Mouse (Mus musculus) intestine, embryonic 16.5 days (tissue): Measurements from ENCODE around the gene H2-Q4. TPM values are rescaled to one million over a fixed set of nuclear protein-coding genes. Genes with fewer than 3 reads are reported as not detected.
"Not testable (repeated sequence)": the region's sequence is repeated elsewhere in the genome, so short reads cannot be mapped to it uniquely, and the experiment has no call there.

Experiments used
- ATAC-seq: fragments of 200-750 bp; cut with Nextera tagmentation; 2 replicates; pipeline ENCODE4 v1.8.0; 2017; ENCODE audit warnings: moderate TSS enrichment, moderate library complexity
- H3K27ac ChIP-seq: fragments of 300-500 bp; sonication (generic); 2 replicates; pipeline ENCODE4 v1.5.1; 2014; ENCODE audit warnings: mild to moderate bottlenecking, low read length
- H3K27me3 ChIP-seq: fragments of 300-500 bp; sonication (generic); replicated peaks from 2 replicates; pipeline ENCODE4 v1.6.1; 2014; ENCODE audit warnings: low read length, control low read depth, mixed read lengths; ENCODE audit not compliant: control insufficient read depth, insufficient read depth
- H3K36me3 ChIP-seq: fragments of 300-500 bp; sonication (generic); 2 replicates; pipeline ENCODE4 v1.6.1; 2014; ENCODE audit warnings: low read length, control low read depth; ENCODE audit not compliant: control insufficient read depth, insufficient read depth
- H3K4me1 ChIP-seq: fragments of 300-500 bp; sonication (generic); 2 replicates; pipeline ENCODE4 v1.6.1; 2014; ENCODE audit warnings: low read length, control low read depth, mixed read lengths; ENCODE audit not compliant: control insufficient read depth, insufficient read depth
- H3K4me2 ChIP-seq: fragments of 300-500 bp; sonication (generic); 2 replicates; pipeline ENCODE4 v1.6.1; 2014; ENCODE audit warnings: low read depth, low read length, control low read depth
- H3K4me3 ChIP-seq: fragments of 300-500 bp; sonication (generic); 2 replicates; pipeline ENCODE4 v1.5.1; 2014; ENCODE audit warnings: mild to moderate bottlenecking, low read length
- H3K9ac ChIP-seq: fragments of 300-500 bp; sonication (generic); 2 replicates; pipeline ENCODE4 v1.6.1; 2014; ENCODE audit warnings: low read depth, low read length
- H3K9me3 ChIP-seq: fragments of 300-500 bp; sonication (generic); 2 replicates; pipeline ENCODE4 v1.6.1; 2016; ENCODE audit warnings: low read length, control low read depth; ENCODE audit not compliant: control insufficient read depth
- WGBS: fragments of 180-500 bp; shearing (Covaris S2); extraction: QIAGEN DNeasy Blood & Tissue Kit; methylation state at CpG from one replicate; pipeline ENCODE4 v1.1.7; 2014; 5-methylcytosine and 5-hydroxymethylcytosine counted together
- polyA plus RNA-seq: library from polyadenylated mRNA; unstranded; fragments of >200 nt; fragmentation: Nextera tagmentation; extraction: Ambion mirVana; gene quantifications from 2 replicates; pipeline ENCODE4 v1.2.1, GENCODE M21; 2015

H2-Q4 gene
- polyA plus RNA-seq = 4.8 and 5.1 TPM in 2 replicates

DNA sequence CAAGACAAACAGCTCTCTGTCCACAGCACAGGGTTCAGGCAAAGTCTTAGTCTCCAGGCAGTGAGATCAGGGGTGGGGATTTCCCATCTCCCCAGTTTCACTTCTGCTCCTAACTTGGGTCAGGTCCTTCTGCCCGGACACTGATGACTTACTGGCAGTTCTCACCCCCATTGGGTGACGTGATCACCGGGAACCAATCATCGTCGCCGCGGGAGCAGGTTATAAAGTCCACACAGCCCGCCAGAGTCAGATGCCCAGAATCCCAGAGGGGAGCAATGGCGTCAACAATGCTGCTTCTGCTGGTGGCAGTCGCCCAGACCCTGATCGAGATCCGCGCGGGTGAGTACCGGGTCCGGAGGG lies at the start of gene H2-Q4:
H2-Q4 (plus strand) TSS at position 249 of the 360 bp plus-strand sequence.
- 0 out of 2 replicates have a peak, but pooled peaks cover 3% of the 10 kb centered on the region for H3K4me1 ChIP-seq
- WGBS = under 1% methylated on average over 14 of the region's 16 CpGs
- H3K4me2 ChIP-seq = peak within 1 kb of the TSS; percentile 98
- H3K9ac ChIP-seq = peak within 1 kb of the TSS; percentile 78
- H3K4me3 ChIP-seq = peak within 1 kb of the TSS; percentile 76
- no peak within 1 kb of the TSS for H3K27ac ChIP-seq
- H3K36me3 ChIP-seq = no peaks in the 10 kb centered on the region
- no peaks in the 10 kb centered on the region; the same call in 1 of the 2 replicates for H3K9me3 ChIP-seq
- H3K27me3 ChIP-seq = no peaks in the 10 kb centered on the region
- ATAC-seq = peak; percentile 98

DNA sequence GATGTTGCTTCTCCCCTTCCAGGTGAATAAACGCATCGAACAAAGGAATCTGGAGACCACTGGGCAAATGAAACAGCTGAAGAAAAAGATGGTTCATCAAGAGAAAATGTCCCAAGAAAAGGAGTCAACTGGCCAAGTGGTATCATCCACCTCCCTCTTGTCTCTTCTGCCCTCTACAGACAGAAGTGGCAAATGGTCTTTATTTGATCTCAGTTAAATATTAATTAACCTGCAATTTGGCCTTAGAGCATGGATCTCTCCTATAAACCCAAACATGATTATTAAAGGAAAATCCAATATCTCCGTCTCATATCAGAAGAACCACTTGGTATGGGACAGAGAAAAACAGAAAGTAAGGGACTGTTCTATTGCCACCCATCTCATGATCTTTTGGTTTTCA lies 49.7 kb upstream of the H2-Q4 start:
- H3K9ac ChIP-seq, H3K9me3 ChIP-seq, H3K27me3 ChIP-seq, ATAC-seq, H3K36me3 ChIP-seq, H3K4me1 ChIP-seq, H3K4me2 ChIP-seq, H3K4me3 ChIP-seq, H3K27ac ChIP-seq: not testable (repeated sequence)
- WGBS = 44% methylated on average over 3 of the region's 3 CpGs

DNA sequence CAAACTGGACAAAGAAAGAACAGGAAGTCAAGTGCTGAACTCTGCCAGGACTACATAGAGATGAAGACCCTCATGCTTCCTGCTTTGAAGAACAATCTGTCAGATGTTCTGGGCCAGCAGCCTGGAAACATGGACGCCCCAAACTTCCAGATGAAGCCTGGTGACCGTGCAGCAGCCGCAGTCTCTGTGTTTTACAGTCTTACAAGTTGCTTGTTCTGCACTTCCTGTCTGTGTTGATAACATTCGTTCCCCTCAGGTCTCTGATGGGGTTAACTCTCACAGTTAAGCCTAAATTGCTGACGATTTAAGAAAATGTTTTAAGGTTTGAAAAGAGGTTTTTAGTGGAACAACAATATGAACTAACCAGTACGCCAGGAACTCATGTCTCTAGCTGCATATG lies 47.9 kb upstream of the H2-Q4 start:
- H3K4me2 ChIP-seq, H3K9me3 ChIP-seq, H3K9ac ChIP-seq, H3K4me1 ChIP-seq, ATAC-seq, H3K27me3 ChIP-seq, H3K4me3 ChIP-seq, H3K27ac ChIP-seq, H3K36me3 ChIP-seq: not testable (repeated sequence)
- WGBS = 61% methylated on average over 6 of the region's 6 CpGs

DNA sequence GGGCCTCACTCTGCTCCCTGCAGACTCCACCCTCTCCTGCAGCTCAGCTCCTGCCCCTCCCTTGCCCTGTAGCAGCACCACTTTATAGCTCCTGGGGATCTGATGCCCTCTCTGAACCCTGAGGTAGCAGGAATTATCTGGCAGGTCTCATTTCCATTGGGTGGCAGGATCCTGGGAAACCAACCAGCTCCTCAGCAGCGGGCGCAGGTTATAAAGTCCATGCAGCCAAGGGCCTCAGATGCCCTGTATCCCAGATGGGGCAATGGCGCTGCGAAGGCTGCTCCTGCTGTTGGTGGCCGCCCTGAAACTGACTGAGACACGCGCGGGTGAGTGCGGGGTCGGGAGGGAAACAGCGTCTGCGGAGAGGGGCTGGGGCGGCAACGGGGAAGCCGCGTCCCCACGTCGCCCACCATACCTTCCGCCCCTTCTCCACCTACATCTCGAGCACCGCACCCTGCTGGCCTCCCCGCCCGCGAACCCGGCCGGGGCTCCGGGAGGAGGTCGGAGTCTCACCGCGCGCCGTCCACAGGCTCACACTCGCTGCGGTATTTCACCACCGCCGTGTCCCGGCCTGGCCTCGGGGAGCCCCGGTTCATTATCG lies 37.2 kb upstream of the H2-Q4 start, which contains the start of gene H2-Q2:
H2-Q2 (plus strand) TSS at position 172 of the 601 bp plus-strand sequence.
- ATAC-seq = peak; percentile 96
- Histone ChIP-seq H3K9ac (peak within 1 kb of the TSS; percentile 66), H3K4me3 (peak within 1 kb of the TSS; percentile 55), H3K27ac (peak within 1 kb of the TSS; percentile 59; the same call in 1 of the 2 replicates), H3K9me3 (no peaks in the 10 kb centered on the region), H3K36me3 (no peaks in the 10 kb centered on the region), H3K4me2 (peak within 1 kb of the TSS; percentile 78), H3K27me3 (peaks cover 11% of the 10 kb centered on the region), H3K4me1 (peaks cover 3% of the 10 kb centered on the region; the same call in 1 of the 2 replicates)
- under 1% methylated on average over 40 of the region's 40 CpGs for WGBS

DNA sequence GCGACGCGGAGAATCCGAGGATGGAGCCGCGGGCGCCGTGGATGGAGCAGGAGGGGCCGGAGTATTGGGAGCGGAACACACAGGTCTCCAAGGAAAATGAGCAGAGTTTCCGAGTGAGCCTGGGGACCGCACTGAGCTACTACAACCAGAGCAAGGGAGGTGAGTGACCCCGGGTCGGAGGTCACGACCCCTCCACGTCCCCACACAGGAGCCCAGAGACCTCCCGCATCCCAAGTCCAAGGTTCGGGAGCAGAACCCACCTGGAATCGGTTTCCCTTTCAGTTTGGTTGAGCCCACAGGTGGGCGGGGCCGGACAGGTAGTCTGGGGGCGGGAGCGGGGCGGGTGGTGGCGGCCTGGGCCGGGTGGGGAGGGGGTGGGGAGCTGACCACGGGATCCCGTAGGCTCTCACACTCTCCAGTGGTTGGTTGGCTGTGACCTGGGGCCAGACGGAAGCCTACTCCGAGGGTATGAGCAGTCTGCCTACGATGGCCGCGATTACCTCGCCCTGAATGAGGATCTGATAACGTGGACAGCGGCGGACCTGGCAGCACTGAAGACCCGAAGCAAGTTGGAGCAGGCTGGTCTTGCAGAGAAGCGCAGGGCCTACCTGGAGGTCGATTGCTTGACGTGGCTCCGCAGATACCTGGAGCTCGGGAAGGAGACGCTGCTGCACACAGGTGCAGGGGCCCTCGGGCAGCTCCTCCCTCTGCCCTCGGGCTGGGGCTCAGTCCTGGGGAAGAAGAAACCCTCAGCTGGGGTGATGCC lies 36.5 kb upstream of the H2-Q4 start:
- Histone ChIP-seq H3K4me1 (peaks cover 3% of the 10 kb centered on the region; the same call in 1 of the 2 replicates), H3K27me3 (peaks cover 11% of the 10 kb centered on the region), H3K9ac (peak overlapping the region; percentile 66), H3K9me3 (no peaks in the 10 kb centered on the region), H3K27ac (peak overlapping the region; percentile 59; the same call in 1 of the 2 replicates), H3K36me3 (no peaks in the 10 kb centered on the region), H3K4me3 (peak overlapping the region; percentile 55), H3K4me2 (peak overlapping the region; percentile 78)
- peak; percentile 59 for ATAC-seq
- 2% methylated on average over 46 of the region's 46 CpGs for WGBS

DNA sequence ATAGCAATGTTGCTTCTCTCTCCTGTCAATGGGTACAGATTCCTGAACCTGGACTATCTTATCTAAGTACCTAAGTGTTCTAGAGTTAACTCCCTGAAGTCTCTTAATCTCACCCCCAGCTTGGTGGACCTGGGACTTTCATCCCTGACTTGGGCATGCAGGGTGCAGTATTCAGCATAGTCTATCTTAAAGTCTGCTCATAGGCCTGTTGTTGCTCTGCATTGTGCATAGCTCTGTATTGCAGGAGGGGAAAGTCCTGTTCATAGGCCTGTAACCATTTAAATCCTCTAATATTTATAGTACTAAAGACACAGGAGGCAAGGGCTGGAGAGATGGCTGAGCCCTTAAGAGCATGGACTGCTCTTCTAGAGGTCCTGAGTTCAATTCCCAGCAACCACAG lies 31.8 kb upstream of the H2-Q4 start:
- not testable (repeated sequence) for H3K9me3 ChIP-seq, H3K27me3 ChIP-seq, H3K36me3 ChIP-seq, H3K4me3 ChIP-seq, H3K9ac ChIP-seq, H3K4me1 ChIP-seq, H3K27ac ChIP-seq, H3K4me2 ChIP-seq
- ATAC-seq = peak; percentile 71

DNA sequence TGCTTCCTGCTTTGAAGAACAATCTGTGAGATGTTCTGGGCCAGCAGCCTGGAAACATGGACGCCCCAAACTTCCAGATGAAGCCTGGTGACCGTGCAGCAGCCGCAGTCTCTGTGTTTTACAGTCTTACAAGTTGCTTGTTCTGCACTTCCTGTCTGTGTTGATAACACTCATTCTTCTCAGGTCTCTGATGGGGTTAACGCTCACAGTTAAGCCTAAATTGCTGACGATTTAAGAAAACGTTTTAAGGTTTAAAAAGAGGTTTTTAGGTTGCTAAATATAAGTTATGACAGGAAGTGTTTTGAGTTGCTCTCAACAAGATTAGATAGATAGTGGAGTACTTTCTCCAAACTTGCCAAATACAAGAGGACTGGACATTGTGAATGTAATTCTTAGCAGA lies 26.1 kb upstream of the H2-Q4 start:
- WGBS = 41% methylated on average over 6 of the region's 6 CpGs
- not testable (repeated sequence) for ATAC-seq, H3K9me3 ChIP-seq, H3K4me1 ChIP-seq, H3K9ac ChIP-seq, H3K4me2 ChIP-seq, H3K27ac ChIP-seq, H3K4me3 ChIP-seq, H3K36me3 ChIP-seq, H3K27me3 ChIP-seq

DNA sequence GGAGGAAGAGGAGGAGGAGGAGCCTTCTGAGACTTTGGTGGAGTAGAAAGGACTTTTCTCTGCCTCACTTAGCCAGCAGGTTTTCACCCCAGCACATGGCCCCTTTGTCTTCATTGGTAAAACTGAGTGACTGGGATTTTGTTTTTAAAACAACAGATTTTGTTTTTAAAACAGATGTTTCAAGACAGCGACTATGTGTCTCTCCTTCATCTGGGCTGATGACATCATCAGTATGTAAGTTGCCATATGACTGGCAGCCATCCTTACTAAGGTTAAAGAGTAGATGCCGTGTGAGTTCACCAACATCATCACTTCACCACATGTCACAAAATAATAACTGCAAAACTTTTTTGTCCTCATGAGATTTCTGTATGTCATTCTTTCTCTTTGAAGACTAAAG lies 25.3 kb upstream of the H2-Q4 start:
- ATAC-seq = no peak

DNA sequence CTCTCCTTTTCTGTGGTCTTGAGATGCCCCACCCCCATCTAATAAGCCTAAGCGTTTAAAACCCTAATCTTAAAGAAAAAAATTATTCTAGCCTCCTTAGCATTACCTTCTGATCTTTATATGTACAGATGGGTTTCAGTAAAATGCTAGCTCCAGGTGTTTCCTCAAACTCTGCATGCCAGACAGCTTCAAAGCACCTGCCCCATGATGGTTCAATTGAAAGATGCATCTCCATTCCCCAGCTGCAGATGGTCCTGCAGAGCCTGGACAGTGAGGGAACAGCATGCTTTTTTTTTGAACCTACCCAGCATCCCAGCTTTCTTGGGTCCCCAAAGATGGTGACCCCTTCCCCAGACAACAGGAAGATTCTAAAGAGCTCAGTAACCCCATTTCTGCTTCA lies 22.3 kb upstream of the H2-Q4 start:
- WGBS = 28% methylated on average over 1 of the region's 1 CpGs
- Histone ChIP-seq H3K36me3 (no peaks in the 10 kb centered on the region), H3K4me1 (peaks cover 8% of the 10 kb centered on the region), H3K4me3 (no peak overlapping the region), H3K9me3 (no peaks in the 10 kb centered on the region), H3K4me2 (no peak overlapping the region), H3K9ac (no peak overlapping the region), H3K27ac (no peak overlapping the region), H3K27me3 (no peaks in the 10 kb centered on the region)
- no peak for ATAC-seq

More for the DNA sequence above, 25.3 kb upstream of the H2-Q4 start:
- 74% methylated on average over 2 of the region's 2 CpGs for WGBS
- no peak overlapping the region for H3K4me3 ChIP-seq
- H3K36me3 ChIP-seq = no peaks in the 10 kb centered on the region
- no peak overlapping the region for H3K27ac ChIP-seq
- H3K9me3 ChIP-seq = no peaks in the 10 kb centered on the region
- H3K9ac ChIP-seq = no peak overlapping the region
- peaks cover 3% of the 10 kb centered on the region for H3K4me1 ChIP-seq
- no peaks in the 10 kb centered on the region for H3K27me3 ChIP-seq
- H3K4me2 ChIP-seq = no peak overlapping the region
